Mouse (Mus musculus): ENCODE data around the gene Fras1. TPM values are rescaled to one million over a fixed set of nuclear protein-coding genes. Genes with fewer than 3 reads are reported as not detected.
A peak's percentile ranks its signal among the peaks of the same experiment; 100 is the strongest.

Gene Fras1
- total RNA-seq, 2 experiments from 2014 or later: 11.6 to 12.4 TPM

- no peak overlapping the region for H3K4me3 ChIP-seq
- no peak for TF ChIP-seq CTCF (conservative IDR thresholded peaks at IDR 0.05)
- no peak overlapping the region for H3K27ac ChIP-seq
- no peak for DNase-seq (ENCODE audit: low spot score in 2 of 2)
Measured at GRCm38 (mm10) chr5:96622604-96623352, 249.0 kb downstream of the Fras1 start.

- Histone ChIP-seq H3K27ac (no peak overlapping the region), H3K4me3 (no peak overlapping the region)
- DNase-seq (ENCODE audit: low spot score in 2 of 2): no peak
- no peak for TF ChIP-seq CTCF (conservative IDR thresholded peaks at IDR 0.05)
Measured at GRCm38 (mm10) chr5:96629851-96630250, 256.1 kb downstream of the Fras1 start.

- Histone ChIP-seq H3K4me3 (no peak overlapping the region), H3K27ac (no peak overlapping the region)
- DNase-seq (ENCODE audit: low spot score in 2 of 2): no peak
- TF ChIP-seq CTCF (conservative IDR thresholded peaks at IDR 0.05): no peak
Measured at GRCm38 (mm10) chr5:96635146-96635862, 261.5 kb downstream of the Fras1 start.

GRCm38 (mm10) chr5:96635866-96636265, 262.1 kb downstream of the Fras1 start:
- peak; percentile 21; the same call in 1 of the 2 replicates for TF ChIP-seq CTCF (conservative IDR thresholded peaks at IDR 0.05)
- peak in 1 of 2 experiments; percentile 26 for DNase-seq (ENCODE audit: low spot score in 2 of 2)
- H3K4me3 ChIP-seq: no peak overlapping the region
- no peak overlapping the region for H3K27ac ChIP-seq

GRCm38 (mm10) chr5:96639213-96639910, 265.6 kb downstream of the Fras1 start:
- Histone ChIP-seq H3K27ac (no peak overlapping the region), H3K4me3 (no peak overlapping the region)
- no peak for TF ChIP-seq CTCF (conservative IDR thresholded peaks at IDR 0.05)
- DNase-seq (ENCODE audit: low spot score in 2 of 2): no peak

GRCm38 (mm10) chr5:96641297-96641696, 267.5 kb downstream of the Fras1 start:
- Histone ChIP-seq H3K4me3 (no peak overlapping the region), H3K27ac (no peak overlapping the region)
- TF ChIP-seq CTCF (conservative IDR thresholded peaks at IDR 0.05): no peak
- DNase-seq (ENCODE audit: low spot score in 2 of 2): no peak

- H3K27ac ChIP-seq: no peak overlapping the region
- peak in 1 of 2 experiments; percentile 39 for DNase-seq (ENCODE audit: low spot score in 2 of 2)
- H3K4me3 ChIP-seq: no peak overlapping the region
- TF ChIP-seq CTCF (conservative IDR thresholded peaks at IDR 0.05): no peak
Measured at GRCm38 (mm10) chr5:96675676-96676075, 301.9 kb downstream of the Fras1 start.

- no peak overlapping the region for H3K27ac ChIP-seq
- peak; percentile 28 to 61 for DNase-seq (ENCODE audit: low spot score in 2 of 2)
- H3K4me3 ChIP-seq: no peak overlapping the region
- TF ChIP-seq CTCF (conservative IDR thresholded peaks at IDR 0.05): peak; percentile 88
Measured at GRCm38 (mm10) chr5:96677498-96677897, 303.7 kb downstream of the Fras1 start.

GRCm38 (mm10) chr5:96681085-96681484, 307.3 kb downstream of the Fras1 start:
- DNase-seq (ENCODE audit: low spot score in 2 of 2): no peak
- Histone ChIP-seq H3K4me3 (no peak overlapping the region), H3K27ac (no peak overlapping the region)
- no peak for TF ChIP-seq CTCF (conservative IDR thresholded peaks at IDR 0.05)

- Histone ChIP-seq H3K4me3 (no peak overlapping the region), H3K27ac (no peak overlapping the region)
- no peak for TF ChIP-seq CTCF (conservative IDR thresholded peaks at IDR 0.05)
- no peak for DNase-seq (ENCODE audit: low spot score in 2 of 2)
Measured at GRCm38 (mm10) chr5:96682777-96683176, 309.0 kb downstream of the Fras1 start.

- TF ChIP-seq CTCF (conservative IDR thresholded peaks at IDR 0.05): no peak
- H3K27ac ChIP-seq: no peak overlapping the region
- no peak overlapping the region for H3K4me3 ChIP-seq
- DNase-seq (ENCODE audit: low spot score in 2 of 2): no peak
Measured at GRCm38 (mm10) chr5:96688885-96689284, 315.1 kb downstream of the Fras1 start.

- TF ChIP-seq CTCF (conservative IDR thresholded peaks at IDR 0.05): no peak
- DNase-seq (ENCODE audit: low spot score in 2 of 2): no peak
- H3K4me3 ChIP-seq: no peak overlapping the region
- H3K27ac ChIP-seq: no peak overlapping the region
Measured at GRCm38 (mm10) chr5:96698972-96699371, 325.2 kb downstream of the Fras1 start.
